Mouse (Mus musculus) Patski (cell line): ENCODE data around the gene Pank2. TPM values are rescaled to one million over a fixed set of nuclear protein-coding genes. Genes with fewer than 3 reads are reported as not detected.

Experiments used
- ATAC-seq: fragments of 100-300 bp; one replicate; pipeline ENCODE4 v1.8.0; 2021
- CTCF ChIA-PET: fragments of 350-600 bp; sonication (Branson Sonifier 250); formaldehyde crosslinking; loops from one replicate; lab custom pipeline; 2022; ENCODE audit warnings: inconsistent platforms; lab: Charles Lee
- POLR2A ChIA-PET: fragments of 350-600 bp; sonication (Branson Sonifier 250); formaldehyde crosslinking; loops from one replicate; lab custom pipeline; 2022; ENCODE audit warnings: antibody characterized with exemption, inconsistent platforms; lab: Charles Lee
- DNase-seq: peaks from one replicate; pipeline ENCODE4 v3.0.0-alpha.2; 2011; ENCODE audit warnings: low read depth, low spot score
- H3K27me3 ChIP-seq: fragments of 371-371 bp; one replicate; pipeline ENCODE4 v1.5.1; 2021
- CTCF ChIP-seq: fragments of 100-300 bp; IDR thresholded peaks from one replicate; pipeline ENCODE4 v1.5.1; 2021
- in situ Hi-C: fragments of 300-500 bp; cut with MboI; formaldehyde crosslinking; loops from 3 replicates; pipeline ENCODE4 v1.11.1; 2018; ENCODE audit warnings: low pct_unique_long_range_greater_than_20kb, mixed read lengths
- polyA plus RNA-seq: library from polyadenylated mRNA; unstranded; gene quantifications from one replicate; pipeline ENCODE4 v1.2.3, GENCODE M21; 2021

The Pank2 gene
- polyA plus RNA-seq, 1 experiment from 2014 or later = 42.8 TPM

GRCm38 (mm10) chr2:131232558-131232957, 29.7 kb upstream of the Pank2 start:
- in situ Hi-C loops = no loop called here
- no peak for TF ChIP-seq CTCF
- ATAC-seq (no peak), DNase-seq (no peak)
- CTCF ChIA-PET = interaction anchor here (2.9 kb wide), 1 partner anchor 10 kb away, joined by 10 read pairs; no protein-coding TSS in a partner anchor
- no peaks in the 10 kb centered on the region for H3K27me3 ChIP-seq
- POLR2A ChIA-PET = interaction anchor here (1.0 to 1.4 kb wide), 3 partner anchors 23 to 53 kb away, joined by 3 read pairs; partner anchors contain the start of gene Cenpb

GRCm38 (mm10) chr2:131233307-131234126, 28.8 kb upstream of the Pank2 start, which contains the start of gene Mavs:
TSS of gene Mavs (plus strand) at chr2:131234063.
- CTCF ChIA-PET = interaction anchor here (1.7 to 2.9 kb wide), 2 partner anchors 11 to 20 kb away, joined by 4 to 10 read pairs; no protein-coding TSS in a partner anchor
- ATAC-seq = peak; percentile 100
- in situ Hi-C loops = no loop called here

GRCm38 (mm10) chr2:131234127-131234650, 28.1 kb upstream of the Pank2 start:
- ATAC-seq (peak; percentile 29), DNase-seq (no peak)
- ChIA-PET POLR2A (interaction anchor here (1.2 kb wide), 1 partner anchor 12 kb away, joined by 3 read pairs; no protein-coding TSS in a partner anchor), CTCF (interaction anchor here (1.7 to 2.9 kb wide), 2 partner anchors 12 to 19 kb away, joined by 4 to 10 read pairs; no protein-coding TSS in a partner anchor)
- no peaks in the 10 kb centered on the region for H3K27me3 ChIP-seq
- in situ Hi-C loops = no loop called here
- TF ChIP-seq CTCF = no peak

More at GRCm38 (mm10) chr2:131233307-131234126, 28.8 kb upstream of the Pank2 start, which contains the start of gene Mavs:
- H3K27me3 ChIP-seq = no peaks in the 10 kb centered on the region
- peak; percentile 81 for DNase-seq
- POLR2A ChIA-PET = interaction anchor here (1.1 to 1.4 kb wide), 2 partner anchors 24 to 54 kb away, joined by 3 read pairs; partner anchors contain the start of gene Cenpb
- TF ChIP-seq CTCF = no peak

GRCm38 (mm10) chr2:131234970-131235635, 27.2 kb upstream of the Pank2 start:
- H3K27me3 ChIP-seq = no peaks in the 10 kb centered on the region
- POLR2A ChIA-PET = interaction anchor here (0.6 to 1.4 kb wide), 3 partner anchors 11 to 48 kb away, joined by 3 read pairs; partner anchors contain the start of genes Cdc25b and Spef1
- ATAC-seq = no peak
- CTCF ChIA-PET = interaction anchor here (0.9 to 1.7 kb wide), 3 partner anchors 18 to 50 kb away, joined by 3 to 4 read pairs (median 3); no protein-coding TSS in a partner anchor
- DNase-seq = no peak
- TF ChIP-seq CTCF = no peak
- in situ Hi-C loops = no loop called here

- ChIA-PET CTCF (interaction anchor here (1.5 to 2.1 kb wide), 2 partner anchors 8 to 11 kb away, joined by 4 to 5 read pairs; no protein-coding TSS in a partner anchor), POLR2A (interaction anchor here (1.3 kb wide), 1 partner anchor 10 kb away, joined by 3 read pairs; no protein-coding TSS in a partner anchor)
- no peaks in the 10 kb centered on the region for H3K27me3 ChIP-seq
- no peak for ATAC-seq
- no peak for TF ChIP-seq CTCF
- in situ Hi-C loops = no loop called here
- DNase-seq = no peak
These were observed 20.1 kb upstream of the Pank2 start for GRCm38 (mm10) chr2:131242180-131242579.

GRCm38 (mm10) chr2:131242929-131243328, 19.4 kb upstream of the Pank2 start:
- CTCF ChIA-PET = interaction anchor here (2.1 kb wide), 1 partner anchor 11 kb away, joined by 5 read pairs; no protein-coding TSS in a partner anchor
- ATAC-seq (no peak), DNase-seq (no peak)
- no peaks in the 10 kb centered on the region for H3K27me3 ChIP-seq
- in situ Hi-C loops = no loop called here
- POLR2A ChIA-PET = interaction anchor here (1.3 kb wide), 1 partner anchor 9 kb away, joined by 3 read pairs; no protein-coding TSS in a partner anchor
- no peak for TF ChIP-seq CTCF

GRCm38 (mm10) chr2:131253681-131254328, 8.5 kb upstream of the Pank2 start:
- peak; percentile 95 for TF ChIP-seq CTCF
- peak; percentile 28 for DNase-seq
- ATAC-seq = peak; percentile 91
- H3K27me3 ChIP-seq = no peaks in the 10 kb centered on the region
- CTCF ChIA-PET = interaction anchor here (0.9 to 3.4 kb wide), 14 partner anchors 8 to 200 kb away, joined by 3 to 15 read pairs (median 4); partner anchors contain the start of genes Mavs and Pank2
- POLR2A ChIA-PET = interaction anchor here (0.6 kb wide), 2 partner anchors 33 to 55 kb away, joined by 5 to 6 read pairs; no protein-coding TSS in a partner anchor
- in situ Hi-C loops = loop anchor here (5.0 kb wide), 3 partner anchors 72 to 292 kb away; partner anchors contain the start of gene Cenpb

- TF ChIP-seq CTCF = peak; percentile 3
- in situ Hi-C loops = loop anchor here (5.0 kb wide), 3 partner anchors 72 to 292 kb away; partner anchors contain the start of gene Cenpb
- no peaks in the 10 kb centered on the region for H3K27me3 ChIP-seq
- DNase-seq = no peak
- ATAC-seq = peak; percentile 19
- ChIA-PET CTCF (interaction anchor here (0.7 to 3.4 kb wide), 10 partner anchors 9 to 201 kb away, joined by 3 to 15 read pairs (median 3); partner anchors contain the start of gene Mavs), POLR2A (interaction anchor here (0.6 kb wide), 1 partner anchor 56 kb away, joined by 6 read pairs; no protein-coding TSS in a partner anchor)
These were observed 8.0 kb upstream of the Pank2 start for GRCm38 (mm10) chr2:131254329-131254713.

GRCm38 (mm10) chr2:131255738-131256137, 6.6 kb upstream of the Pank2 start:
- no peaks in the 10 kb centered on the region for H3K27me3 ChIP-seq
- in situ Hi-C loops = no loop called here
- ChIA-PET CTCF (interaction anchor here (0.9 to 3.4 kb wide), 7 partner anchors 9 to 161 kb away, joined by 3 to 15 read pairs (median 3); no protein-coding TSS in a partner anchor), POLR2A (interaction anchor here (1.2 kb wide), 1 partner anchor 18 kb away, joined by 3 read pairs; no protein-coding TSS in a partner anchor)
- DNase-seq (no peak), ATAC-seq (no peak)
- TF ChIP-seq CTCF = no peak
